Mouse (Mus musculus) adrenal gland, adult 8-10 months (tissue): Measurements from ENCODE around the gene Cd46. TPM values are rescaled to one million over a fixed set of nuclear protein-coding genes. Genes with fewer than 3 reads are reported as not detected.

Experiments
- DNase-seq: peaks from one replicate; pipeline ENCODE4 v3.0.0; 2022
- total RNA-seq, 4 experiments: library from RNA; stranded (reverse); gene quantifications; 2 replicates each; pipeline ENCODE4 v1.2.4; 2022

Gene Cd46
- total RNA-seq, 4 experiments from 2014 or later: 2.4 to 4.1 (median 3.3) TPM

- peak; percentile 92 for DNase-seq
These were observed 73.7 kb downstream of the Cd46 start for GRCm38 (mm10) chr1:195018089-195018999.

- DNase-seq: no peak
These were observed 74.4 kb downstream of the Cd46 start for GRCm38 (mm10) chr1:195017626-195018025.

- peak; percentile 73 for DNase-seq
These were observed 75.1 kb downstream of the Cd46 start for GRCm38 (mm10) chr1:195016811-195017501.

- no peak for DNase-seq
These were observed 76.8 kb downstream of the Cd46 start for GRCm38 (mm10) chr1:195015281-195015680.

GRCm38 (mm10) chr1:195014201-195014885 is 77.7 kb downstream of the Cd46 start:
- no peak for DNase-seq

- no peak for DNase-seq
These were observed 79.5 kb downstream of the Cd46 start for GRCm38 (mm10) chr1:195012531-195012930.

- no peak for DNase-seq
These were observed 85.8 kb downstream of the Cd46 start for GRCm38 (mm10) chr1:195006267-195006666.

GRCm38 (mm10) chr1:195004194-195004593 is 87.9 kb downstream of the Cd46 start:
- no peak for DNase-seq

- DNase-seq: no peak
These were observed 88.7 kb downstream of the Cd46 start for GRCm38 (mm10) chr1:195003328-195003727.

- DNase-seq: no peak
These were observed 93.7 kb downstream of the Cd46 start for GRCm38 (mm10) chr1:194998396-194998795.

GRCm38 (mm10) chr1:194995196-194995595 is 96.9 kb downstream of the Cd46 start:
- peak; percentile 71 for DNase-seq

- DNase-seq: no peak
These were observed 97.8 kb downstream of the Cd46 start for GRCm38 (mm10) chr1:194994262-194994661.

- DNase-seq: no peak
These were observed 98.5 kb downstream of the Cd46 start for GRCm38 (mm10) chr1:194993409-194993988.

GRCm38 (mm10) chr1:194992589-194993317 is 99.3 kb downstream of the Cd46 start:
- DNase-seq: no peak

- DNase-seq: no peak
These were observed 100.4 kb downstream of the Cd46 start for GRCm38 (mm10) chr1:194991654-194992053.

- no peak for DNase-seq
These were observed 101.1 kb downstream of the Cd46 start for GRCm38 (mm10) chr1:194990976-194991375.

GRCm38 (mm10) chr1:194989024-194989423 is 103.0 kb downstream of the Cd46 start:
- no peak for DNase-seq
